Mouse (Mus musculus): ENCODE results near the gene Cdc14b. TPM values are rescaled to one million over a fixed set of nuclear protein-coding genes. Genes with fewer than 3 reads are reported as not detected.

Gene Cdc14b
- polyA plus RNA-seq, 1 experiment = 4.7 TPM

- TF ChIP-seq USF1 (IDR thresholded peaks at IDR 0.05; ENCODE audit: low read depth) = no peak
- TF ChIP-seq MAX (IDR thresholded peaks at IDR 0.05) = no peak
- no peak for TF ChIP-seq FOSL1 (IDR thresholded peaks at IDR 0.05; ENCODE audit: insufficient read depth, low read length, poor library complexity, severe bottlenecking)
- no peak for TF ChIP-seq MYOG (IDR thresholded peaks at IDR 0.05; ENCODE audit: control insufficient read depth, extremely low read depth, insufficient read length)
- no peak for TF ChIP-seq CTCF (IDR thresholded peaks at IDR 0.05; ENCODE audit: control insufficient read depth, insufficient read depth, insufficient read length)
- TF ChIP-seq CEBPB (IDR thresholded peaks at IDR 0.05; ENCODE audit: low read depth) = no peak
- no peak for TF ChIP-seq MYOD1 (IDR thresholded peaks at IDR 0.05; ENCODE audit: control insufficient read depth, insufficient read length, low read depth)
- Histone ChIP-seq H3K27me3 (ENCODE audit: control insufficient read depth, insufficient read depth, insufficient read length) (no peaks in the 10 kb centered on the region), H3K79me2 (ENCODE audit: control insufficient read depth, insufficient read depth) (peaks cover 25% of the 10 kb centered on the region), H3ac (ENCODE audit: control insufficient read depth, insufficient read length, low read depth) (peak overlapping the region; percentile 58), H3K36me3 (ENCODE audit: control insufficient read depth, insufficient read depth) (no peaks in the 10 kb centered on the region), H3K79me3 (ENCODE audit: low read depth) (peaks cover 7% of the 10 kb centered on the region), H3K4me3 (ENCODE audit: insufficient read depth, poor library complexity, severe bottlenecking) (peak overlapping the region; percentile 63)
These were observed 922 bp downstream of the Cdc14b start for GRCm38 (mm10) chr13:64273891-64274844.

GRCm38 (mm10) chr13:64273352-64273751 lies 1.7 kb downstream of the Cdc14b start:
- Histone ChIP-seq H3K36me3 (ENCODE audit: control insufficient read depth, insufficient read depth) (no peaks in the 10 kb centered on the region), H3K79me3 (ENCODE audit: low read depth) (peaks cover 7% of the 10 kb centered on the region), H3K27me3 (ENCODE audit: control insufficient read depth, insufficient read depth, insufficient read length) (no peaks in the 10 kb centered on the region), H3ac (ENCODE audit: control insufficient read depth, insufficient read length, low read depth) (no peak overlapping the region), H3K4me3 (ENCODE audit: insufficient read depth, poor library complexity, severe bottlenecking) (no peak overlapping the region), H3K79me2 (ENCODE audit: control insufficient read depth, insufficient read depth) (peaks cover 32% of the 10 kb centered on the region)
- TF ChIP-seq CTCF (IDR thresholded peaks at IDR 0.05; ENCODE audit: control insufficient read depth, insufficient read depth, insufficient read length) (no peak), MYOG (IDR thresholded peaks at IDR 0.05; ENCODE audit: control insufficient read depth, extremely low read depth, insufficient read length) (no peak), MAX (IDR thresholded peaks at IDR 0.05) (no peak), CEBPB (IDR thresholded peaks at IDR 0.05; ENCODE audit: low read depth) (no peak)

- Histone ChIP-seq H3K27me3 (ENCODE audit: control insufficient read depth, insufficient read depth, insufficient read length) (no peaks in the 10 kb centered on the region), H3K79me3 (ENCODE audit: low read depth) (peaks cover 9% of the 10 kb centered on the region), H3K79me2 (ENCODE audit: control insufficient read depth, insufficient read depth) (peaks cover 57% of the 10 kb centered on the region), H3K36me3 (ENCODE audit: control insufficient read depth, insufficient read depth) (no peaks in the 10 kb centered on the region), H3ac (ENCODE audit: control insufficient read depth, insufficient read length, low read depth) (no peak overlapping the region), H3K4me3 (ENCODE audit: insufficient read depth, poor library complexity, severe bottlenecking) (no peak overlapping the region)
- TF ChIP-seq CTCF (IDR thresholded peaks at IDR 0.05; ENCODE audit: control insufficient read depth, insufficient read depth, insufficient read length) (no peak), MYOG (IDR thresholded peaks at IDR 0.05; ENCODE audit: control insufficient read depth, extremely low read depth, insufficient read length) (no peak), MAX (IDR thresholded peaks at IDR 0.05) (no peak), CEBPB (IDR thresholded peaks at IDR 0.05; ENCODE audit: low read depth) (no peak), MYOD1 (IDR thresholded peaks at IDR 0.05; ENCODE audit: control insufficient read depth, insufficient read length, low read depth) (no peak), USF1 (IDR thresholded peaks at IDR 0.05; ENCODE audit: low read depth) (no peak), FOSL1 (IDR thresholded peaks at IDR 0.05; ENCODE audit: insufficient read depth, low read length, poor library complexity, severe bottlenecking) (no peak)
These were observed 6.7 kb downstream of the Cdc14b start for GRCm38 (mm10) chr13:64268384-64268783.

GRCm38 (mm10) chr13:64267151-64267550 lies 7.9 kb downstream of the Cdc14b start:
- no peaks in the 10 kb centered on the region for H3K36me3 ChIP-seq (ENCODE audit: control insufficient read depth, insufficient read depth)
- no peak overlapping the region for H3K4me3 ChIP-seq (ENCODE audit: insufficient read depth, poor library complexity, severe bottlenecking)
- no peak overlapping the region for H3ac ChIP-seq (ENCODE audit: control insufficient read depth, insufficient read length, low read depth)
- peaks cover 9% of the 10 kb centered on the region for H3K79me3 ChIP-seq (ENCODE audit: low read depth)
- no peaks in the 10 kb centered on the region for H3K27me3 ChIP-seq (ENCODE audit: control insufficient read depth, insufficient read depth, insufficient read length)
- H3K79me2 ChIP-seq (ENCODE audit: control insufficient read depth, insufficient read depth) = peaks cover 62% of the 10 kb centered on the region
- TF ChIP-seq MAX (IDR thresholded peaks at IDR 0.05) (no peak), CEBPB (IDR thresholded peaks at IDR 0.05; ENCODE audit: low read depth) (no peak), MYOD1 (IDR thresholded peaks at IDR 0.05; ENCODE audit: control insufficient read depth, insufficient read length, low read depth) (no peak), CTCF (IDR thresholded peaks at IDR 0.05; ENCODE audit: control insufficient read depth, insufficient read depth, insufficient read length) (no peak), MYOG (IDR thresholded peaks at IDR 0.05; ENCODE audit: control insufficient read depth, extremely low read depth, insufficient read length) (no peak), USF1 (IDR thresholded peaks at IDR 0.05; ENCODE audit: low read depth) (no peak), FOSL1 (IDR thresholded peaks at IDR 0.05; ENCODE audit: insufficient read depth, low read length, poor library complexity, severe bottlenecking) (no peak)

GRCm38 (mm10) chr13:64264586-64264985 lies 10.5 kb downstream of the Cdc14b start:
- no peak overlapping the region for H3K4me3 ChIP-seq (ENCODE audit: insufficient read depth, poor library complexity, severe bottlenecking)
- H3ac ChIP-seq (ENCODE audit: control insufficient read depth, insufficient read length, low read depth) = no peak overlapping the region
- TF ChIP-seq MAX (IDR thresholded peaks at IDR 0.05) = no peak
- TF ChIP-seq CEBPB (IDR thresholded peaks at IDR 0.05; ENCODE audit: low read depth) = no peak
- TF ChIP-seq CTCF (IDR thresholded peaks at IDR 0.05; ENCODE audit: control insufficient read depth, insufficient read depth, insufficient read length) = no peak
- no peak for TF ChIP-seq USF1 (IDR thresholded peaks at IDR 0.05; ENCODE audit: low read depth)
- TF ChIP-seq MYOG (IDR thresholded peaks at IDR 0.05; ENCODE audit: control insufficient read depth, extremely low read depth, insufficient read length) = no peak
- no peak for TF ChIP-seq FOSL1 (IDR thresholded peaks at IDR 0.05; ENCODE audit: insufficient read depth, low read length, poor library complexity, severe bottlenecking)
- TF ChIP-seq MYOD1 (IDR thresholded peaks at IDR 0.05; ENCODE audit: control insufficient read depth, insufficient read length, low read depth) = no peak
- H3K79me2 ChIP-seq (ENCODE audit: control insufficient read depth, insufficient read depth) = peaks cover 55% of the 10 kb centered on the region
- no peaks in the 10 kb centered on the region for H3K27me3 ChIP-seq (ENCODE audit: control insufficient read depth, insufficient read depth, insufficient read length)
- H3K79me3 ChIP-seq (ENCODE audit: low read depth) = peaks cover 4% of the 10 kb centered on the region
- no peaks in the 10 kb centered on the region for H3K36me3 ChIP-seq (ENCODE audit: control insufficient read depth, insufficient read depth)
